8 mouse cellular contexts compared by ENCODE assay signal in the genomic region with DNA sequence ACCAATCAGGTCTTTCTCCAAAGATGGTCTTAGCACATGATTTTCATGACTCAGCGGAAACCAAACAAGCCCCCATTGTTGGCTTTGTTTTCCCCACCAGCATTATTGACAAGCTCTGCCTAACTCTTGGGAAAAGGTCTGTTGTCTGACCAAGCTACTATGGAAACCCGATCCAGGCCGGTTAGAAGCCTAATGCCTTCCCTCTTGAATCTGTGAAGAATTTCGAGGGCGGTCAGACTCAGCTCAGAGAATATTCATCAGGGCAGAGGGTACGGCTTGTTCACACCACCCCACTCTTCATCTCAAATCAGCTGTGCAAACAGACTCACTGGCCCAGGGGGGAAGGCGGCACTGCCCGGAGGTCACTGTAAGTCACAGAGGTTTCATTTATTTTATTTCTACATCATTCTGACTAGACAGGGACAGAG.
A peak's percentile ranks its signal among the peaks of the same experiment; 100 is the strongest.
DNase-seq lines count a peak whose midpoint lies in the region; ATAC-seq and TF ChIP-seq lines count a peak whose summit lies in the region.

No protein-coding gene starts in this region.

- no peak overlapping the region for H3K27ac ChIP-seq in lung, postnatal 0 days (ENCODE audit: low read length)
- H3K27ac ChIP-seq in forebrain, postnatal 0 days (ENCODE audit: low read depth, low read length), result no peak overlapping the region

- intact Hi-C loops in left cerebral cortex, postnatal 36 days (cut with DNase I), result no loop called here

- peak; percentile 40 for ATAC-seq in lung, postnatal 0 days
- peak; percentile 61; the same call in 1 of the 2 replicates for ATAC-seq in forebrain, postnatal 0 days
- ATAC-seq in CD4-positive, CD25-positive, alpha-beta regulatory T cell, adult 4 months, result no peak
- ATAC-seq in frontal cortex, adult (ENCODE audit: low TSS enrichment), result no peak

- H3K9me3 ChIP-seq in lung, postnatal 0 days (ENCODE audit: low read length), result no peaks in the 10 kb centered on the region
- no peaks in the 10 kb centered on the region for H3K9me3 ChIP-seq in forebrain, postnatal 0 days (ENCODE audit: low read length)

- H3K4me3 ChIP-seq in lung, postnatal 0 days (ENCODE audit: low read depth, low read length), result no peak overlapping the region
- H3K4me3 ChIP-seq in forebrain, postnatal 0 days (ENCODE audit: low read depth, low read length), result no peak overlapping the region

- no peak for TF ChIP-seq CTCF in lung, postnatal 0 days (IDR thresholded peaks at IDR 0.05)
- no peak for TF ChIP-seq CTCF in forebrain, postnatal 0 days (IDR thresholded peaks at IDR 0.05; ENCODE audit: low read depth)

- no peaks in the 10 kb centered on the region for H3K27me3 ChIP-seq in lung, postnatal 0 days (replicated peaks; ENCODE audit: insufficient read depth, low read length)
- H3K27me3 ChIP-seq in forebrain, postnatal 0 days (ENCODE audit: insufficient read depth, low read length), result no peaks in the 10 kb centered on the region

- 24% methylated on average over 8 of the region's 8 CpGs for WGBS in lung, postnatal 0 days
- 18% methylated on average over 8 of the region's 8 CpGs for WGBS in forebrain, postnatal 0 days

- no peak overlapping the region for H3K9ac ChIP-seq in lung, postnatal 0 days (replicated peaks; ENCODE audit: low read depth)
- H3K9ac ChIP-seq in forebrain, postnatal 0 days, result no peak overlapping the region

- no peak overlapping the region for H3K4me2 ChIP-seq in lung, postnatal 0 days (replicated peaks; ENCODE audit: low read depth, low read length)
- no peak overlapping the region for H3K4me2 ChIP-seq in forebrain, postnatal 0 days (ENCODE audit: low read depth)

- TF ChIP-seq EP300 in lung, postnatal 0 days (IDR thresholded peaks at IDR 0.05), result no peak

- H3K36me3 ChIP-seq in lung, postnatal 0 days (ENCODE audit: insufficient read depth, low read length), result no peaks in the 10 kb centered on the region
- no peaks in the 10 kb centered on the region for H3K36me3 ChIP-seq in forebrain, postnatal 0 days (ENCODE audit: insufficient read depth)

- peak; percentile 12 for DNase-seq in lung, postnatal 0 days (ENCODE audit: low spot score)
- DNase-seq in lung, postnatal 25 days (ENCODE audit: low spot score), result no peak
- DNase-seq in forebrain, postnatal 0 days, result peak; percentile 32
- peak; percentile 73 for DNase-seq in mesoderm, embryonic 11.5 days (ENCODE audit: low read depth, low spot score)
- no peak for DNase-seq in left cerebral cortex, postnatal 36 days (ENCODE audit: low spot score in 2 of 2)
- DNase-seq in heart, adult 18-20 months, result no peak

- no peaks in the 10 kb centered on the region for H3K4me1 ChIP-seq in lung, postnatal 0 days (ENCODE audit: insufficient read depth, low read depth, low read length)
- H3K4me1 ChIP-seq in forebrain, postnatal 0 days (ENCODE audit: insufficient read depth), result no peaks in the 10 kb centered on the region

Comparison
In these comparisons a context has a peak if more than half of its experiments do, and no peak if none do; other contexts are left out.
1. DNase-seq: peak in lung, postnatal 0 days (single experiment), forebrain, postnatal 0 days (single experiment) and mesoderm, embryonic 11.5 days (single experiment); none in lung, postnatal 25 days (single experiment), left cerebral cortex, postnatal 36 days (0 of 2) and heart, adult 18-20 months (0 of 2).
2. ATAC-seq: peak in lung, postnatal 0 days (single experiment) and forebrain, postnatal 0 days (single experiment); none in CD4-positive, CD25-positive, alpha-beta regulatory T cell, adult 4 months (single experiment) and frontal cortex, adult (single experiment).